Mouse (Mus musculus) cerebellum, postnatal 36 days (tissue): Measurements from ENCODE around the gene Gm4871.
"Not testable (repeated sequence)": the region's sequence is repeated elsewhere in the genome, so short reads cannot be mapped to it uniquely, and the experiment has no call there.

Source experiments
- DNase-seq, 2 experiments: peaks; one replicate each; pipeline ENCODE4 v3.0.0; 2021 to 2022; ENCODE audit warnings: mixed read lengths in 2 of 2

Gm4871 gene

GRCm38 (mm10) chr5:145032391-145032790 lies at the start of gene Gm4871:
Gene Gm4871, minus strand, starts transcription at chr5:145032754.
- not testable (repeated sequence) for DNase-seq

- DNase-seq: no peak
These were observed 49.5 kb upstream of the Gm4871 start for GRCm38 (mm10) chr5:145081866-145082613.

- DNase-seq: no peak
These were observed 42.5 kb upstream of the Gm4871 start for GRCm38 (mm10) chr5:145075081-145075480.

- no peak for DNase-seq
These were observed 38.8 kb upstream of the Gm4871 start for GRCm38 (mm10) chr5:145071342-145071741.

- DNase-seq: peak; percentile 65 to 75
These were observed 37.2 kb upstream of the Gm4871 start for GRCm38 (mm10) chr5:145069707-145070106.

GRCm38 (mm10) chr5:145068863-145069262 lies 36.3 kb upstream of the Gm4871 start:
- DNase-seq: no peak

- DNase-seq: no peak
These were observed 32.3 kb upstream of the Gm4871 start for GRCm38 (mm10) chr5:145064765-145065340.

GRCm38 (mm10) chr5:145059524-145059923 lies 27.0 kb upstream of the Gm4871 start:
- no peak for DNase-seq

- no peak for DNase-seq
These were observed 26.2 kb upstream of the Gm4871 start for GRCm38 (mm10) chr5:145058722-145059121.

GRCm38 (mm10) chr5:145057907-145058306 lies 25.4 kb upstream of the Gm4871 start:
- no peak for DNase-seq

- not testable (repeated sequence) for DNase-seq
These were observed 21.6 kb upstream of the Gm4871 start for GRCm38 (mm10) chr5:145054187-145054586.

GRCm38 (mm10) chr5:145042690-145043089 lies 10.1 kb upstream of the Gm4871 start, which contains the start of gene 1700018F24Rik:
Gene 1700018F24Rik, plus strand, starts transcription at chr5:145042990.
- not testable (repeated sequence) for DNase-seq

GRCm38 (mm10) chr5:145041628-145042027 lies 9.1 kb upstream of the Gm4871 start:
- no peak for DNase-seq

GRCm38 (mm10) chr5:145030476-145030875 lies 2.1 kb downstream of the Gm4871 start:
- not testable (repeated sequence) for DNase-seq

GRCm38 (mm10) chr5:145020712-145021111 lies 11.8 kb downstream of the Gm4871 start:
- DNase-seq: not testable (repeated sequence)

- DNase-seq: not testable (repeated sequence)
These were observed 12.3 kb downstream of the Gm4871 start for GRCm38 (mm10) chr5:145020254-145020653.

- not testable (repeated sequence) for DNase-seq
These were observed 15.8 kb downstream of the Gm4871 start for GRCm38 (mm10) chr5:145016761-145017160.

- DNase-seq: no peak
These were observed 18.3 kb downstream of the Gm4871 start for GRCm38 (mm10) chr5:145014278-145014677.

- DNase-seq: no peak
These were observed 23.5 kb downstream of the Gm4871 start for GRCm38 (mm10) chr5:145008878-145009659.

- no peak for DNase-seq
These were observed 27.0 kb downstream of the Gm4871 start for GRCm38 (mm10) chr5:145005596-145005995.

GRCm38 (mm10) chr5:145004495-145004894 lies 28.1 kb downstream of the Gm4871 start:
- no peak for DNase-seq

GRCm38 (mm10) chr5:145003362-145003761 lies 29.2 kb downstream of the Gm4871 start:
- DNase-seq: no peak

- DNase-seq: no peak
These were observed 34.1 kb downstream of the Gm4871 start for GRCm38 (mm10) chr5:144998491-144998890.
